Mouse (Mus musculus) gastrocnemius, adult 2 months (tissue): Measurements from ENCODE around the gene Lypd6b. TPM values are rescaled to one million over a fixed set of nuclear protein-coding genes. Genes with fewer than 3 reads are reported as not detected.
A peak's percentile ranks its signal among the peaks of the same experiment; 100 is the strongest.

Experiments used
- DNase-seq: peaks from one replicate; pipeline ENCODE4 v3.0.0; 2022
- H3K27ac ChIP-seq: fragments of 200-600 bp; 2 replicates; pipeline ENCODE4 v1.8.1; 2022; ENCODE audit warnings: mild to moderate bottlenecking
- H3K4me3 ChIP-seq: fragments of 200-600 bp; 2 replicates; pipeline ENCODE4 v1.8.1; 2022; ENCODE audit warnings: mild to moderate bottlenecking, moderate library complexity
- CTCF ChIP-seq: fragments of 200-600 bp; IDR thresholded peaks from 2 replicates; pipeline ENCODE4 v1.8.1; 2022; ENCODE audit warnings: antibody characterized with exemption, mild to moderate bottlenecking, moderate library complexity
- intact Hi-C: fragments of 180-260 bp; cut with DNase I; formaldehyde crosslinking; loops from one replicate; pipeline ENCODE4 v1.15.1; 2025
- long read RNA-seq, 2 experiments: library from polyadenylated mRNA; stranded (forward); transcript quantifications; one replicate each; pipeline ENCODE4 v2.0.0; 2021
- total RNA-seq, 2 experiments: library from RNA; stranded (reverse); gene quantifications; 2 replicates each; pipeline ENCODE4 v1.2.3; 2021

Gene Lypd6b
- total RNA-seq: not detected
- long read RNA-seq, experiment 1: 0 reads
- long read RNA-seq, experiment 2: 0 reads

DNA sequence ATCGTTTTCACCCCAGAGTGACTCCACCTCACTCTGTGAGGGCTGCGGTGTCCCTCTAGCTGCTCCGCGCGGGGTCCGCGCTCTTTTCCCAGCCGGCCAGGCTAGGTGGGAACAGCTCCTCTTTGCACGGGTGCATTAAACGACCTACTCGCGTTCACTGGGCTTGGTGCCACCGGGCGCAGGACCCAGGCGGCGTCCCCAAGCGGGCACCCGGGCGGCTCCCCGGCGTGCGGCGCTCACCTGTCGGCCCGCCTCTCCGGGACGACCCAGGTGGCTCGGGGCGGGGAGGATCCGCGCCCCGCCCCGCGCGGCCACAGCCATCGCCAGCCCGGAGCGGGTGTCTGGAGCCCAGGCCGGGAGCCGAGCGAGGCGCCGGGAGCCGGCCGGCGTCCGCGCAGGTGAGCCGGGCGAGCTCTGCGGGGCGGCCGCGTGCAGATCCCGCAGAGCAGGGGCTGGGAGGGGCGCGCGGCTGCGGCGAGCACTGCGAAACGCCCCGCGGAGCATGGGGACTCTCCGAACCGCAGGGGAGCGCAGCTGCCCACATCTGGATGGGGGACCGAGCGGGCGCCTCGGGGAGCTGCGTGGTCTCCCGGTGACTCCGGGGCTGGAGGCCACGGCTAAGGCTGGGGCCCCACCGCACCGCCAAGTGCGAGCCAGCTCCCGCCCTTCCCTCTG lies at the start of gene Lypd6b:
TSS of gene Lypd6b (plus strand) at position 313 of the 675 bp plus-strand sequence.
- Histone ChIP-seq H3K27ac (no peak within 1 kb of the TSS), H3K4me3 (peak within 1 kb of the TSS; percentile 69)
- peak; percentile 32 for DNase-seq
- intact Hi-C loops: no loop called here
- no peak for TF ChIP-seq CTCF

DNA sequence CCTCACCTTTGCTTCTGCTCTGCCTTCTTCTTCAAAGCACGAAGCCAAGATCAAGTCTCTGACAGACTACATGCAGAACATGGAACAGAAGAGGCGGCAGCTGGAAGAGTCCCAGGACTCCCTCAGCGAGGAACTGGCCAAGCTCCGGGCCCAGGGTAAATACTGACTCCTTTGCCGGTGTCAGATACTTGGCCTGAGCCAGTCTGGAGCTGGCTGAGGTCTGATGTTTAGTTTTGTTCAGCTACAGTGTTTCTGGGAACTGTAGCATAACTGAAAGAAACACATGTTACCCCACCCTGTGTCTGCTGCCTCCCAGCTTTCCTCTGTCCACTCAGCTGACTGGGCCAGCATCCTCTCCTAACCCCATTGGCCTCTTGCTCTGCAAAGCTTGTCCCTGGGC lies 48.4 kb upstream of the Lypd6b start:
- peak; percentile 35 for DNase-seq
- no peak for TF ChIP-seq CTCF
- Histone ChIP-seq H3K27ac (no peak overlapping the region), H3K4me3 (no peak overlapping the region)
- intact Hi-C loops: no loop called here

DNA sequence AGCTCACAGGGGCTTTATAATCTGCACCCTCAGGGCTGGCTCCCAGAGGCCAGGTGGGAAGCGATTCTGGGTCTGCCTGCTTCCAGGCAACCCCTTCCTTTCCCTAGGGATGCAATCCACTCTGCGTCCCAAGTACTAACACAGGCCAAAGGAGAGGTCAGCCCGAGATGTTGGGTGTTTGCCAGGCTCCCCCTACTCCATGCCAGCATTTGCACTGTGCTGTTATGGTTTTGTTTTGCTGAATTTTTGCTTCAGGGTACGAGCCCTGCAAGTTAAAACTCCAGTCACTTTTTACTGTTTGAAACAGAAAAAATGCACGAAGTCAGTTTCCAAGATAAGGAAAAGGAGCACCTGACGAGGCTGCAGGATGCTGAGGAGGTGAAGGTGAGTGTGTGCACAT lies 46.5 kb upstream of the Lypd6b start:
- TF ChIP-seq CTCF: no peak
- intact Hi-C loops: no loop called here
- no peak for DNase-seq
- no peak overlapping the region for H3K27ac ChIP-seq
- no peak overlapping the region for H3K4me3 ChIP-seq

DNA sequence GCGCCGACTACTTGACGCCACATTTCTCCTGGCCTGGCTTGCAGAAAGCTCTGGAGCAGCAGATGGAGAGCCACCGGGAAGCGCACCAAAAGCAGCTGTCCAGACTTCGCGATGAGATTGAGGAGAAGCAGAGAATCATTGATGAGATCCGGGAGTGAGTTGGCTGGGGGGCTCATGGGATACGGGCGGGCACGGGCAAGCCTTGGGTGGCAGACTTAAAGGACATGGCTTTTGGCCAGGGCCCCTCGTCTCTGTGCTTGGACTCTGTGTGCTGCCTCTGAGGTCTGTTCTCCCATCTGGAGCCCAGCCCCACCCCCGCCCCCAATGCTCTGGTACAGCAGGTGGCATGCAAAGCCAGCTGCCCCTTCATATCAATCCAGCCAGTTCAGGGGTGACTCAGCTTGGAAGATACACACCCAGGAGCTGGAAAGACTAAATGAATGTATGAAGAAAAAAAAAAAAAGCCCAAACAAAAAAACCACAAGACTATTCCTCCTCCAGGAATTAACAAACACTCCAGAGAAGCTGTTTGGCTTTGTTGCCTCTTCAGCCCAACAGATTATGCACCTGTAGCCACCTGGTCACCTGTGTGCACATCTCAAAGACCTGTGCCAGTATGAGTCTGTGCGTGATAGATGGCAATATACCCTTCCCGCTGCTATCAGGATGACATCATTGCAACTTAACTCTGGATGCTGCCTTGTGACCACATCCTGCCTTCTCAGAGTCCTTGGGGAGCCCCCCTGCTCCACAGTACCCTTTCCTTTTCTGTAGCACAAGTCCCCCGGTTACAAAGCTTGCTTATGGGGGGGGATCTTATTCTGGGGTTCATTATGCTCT lies 45.4 kb upstream of the Lypd6b start:
- Histone ChIP-seq H3K4me3 (no peak overlapping the region), H3K27ac (no peak overlapping the region)
- intact Hi-C loops: no loop called here
- TF ChIP-seq CTCF: no peak
- DNase-seq: no peak

GRCm38 (mm10) chr2:49742919-49743318 lies 44.6 kb upstream of the Lypd6b start:
- intact Hi-C loops: no loop called here
- H3K27ac ChIP-seq: no peak overlapping the region
- TF ChIP-seq CTCF: no peak
- no peak overlapping the region for H3K4me3 ChIP-seq
- DNase-seq: no peak

- peak overlapping the region; percentile 66 for H3K4me3 ChIP-seq
- intact Hi-C loops: no loop called here
- TF ChIP-seq CTCF: no peak
- DNase-seq: no peak
- H3K27ac ChIP-seq: peak overlapping the region; percentile 63
Observed at GRCm38 (mm10) chr2:49743775-49744174, 43.7 kb upstream of the Lypd6b start.

- DNase-seq: peak; percentile 51
- no peak for TF ChIP-seq CTCF
- Histone ChIP-seq H3K4me3 (peak overlapping the region; percentile 66), H3K27ac (peak overlapping the region; percentile 63)
- intact Hi-C loops: no loop called here
Observed at GRCm38 (mm10) chr2:49744251-49745093, 43.0 kb upstream of the Lypd6b start.

- TF ChIP-seq CTCF: no peak
- Histone ChIP-seq H3K4me3 (no peak overlapping the region), H3K27ac (peak overlapping the region; percentile 63; the same call in 1 of the 2 replicates)
- intact Hi-C loops: no loop called here
- DNase-seq: no peak
Observed at GRCm38 (mm10) chr2:49745094-49745781, 42.2 kb upstream of the Lypd6b start.

DNA sequence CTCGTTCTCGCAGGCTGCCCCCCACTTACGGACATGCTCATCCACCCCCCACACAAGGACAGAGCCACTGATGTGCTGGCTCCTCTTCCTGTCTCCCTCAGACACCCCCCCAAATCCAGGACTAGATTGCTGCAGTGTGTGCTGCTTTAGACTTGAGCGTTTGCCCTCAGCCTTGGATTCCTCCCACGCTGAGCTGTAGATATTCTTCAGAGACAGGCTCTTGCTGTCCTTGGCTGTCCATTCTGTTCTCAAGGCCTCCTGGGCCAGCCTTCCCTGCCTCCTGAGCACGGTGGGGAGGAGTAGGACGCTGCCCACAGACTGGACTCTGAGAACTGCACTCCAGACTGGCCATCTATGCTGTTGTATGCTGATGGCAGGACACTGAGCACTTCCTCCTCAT lies 40.5 kb upstream of the Lypd6b start:
- H3K27ac ChIP-seq: no peak overlapping the region
- intact Hi-C loops: no loop called here
- H3K4me3 ChIP-seq: no peak overlapping the region
- DNase-seq: no peak
- TF ChIP-seq CTCF: no peak

DNA sequence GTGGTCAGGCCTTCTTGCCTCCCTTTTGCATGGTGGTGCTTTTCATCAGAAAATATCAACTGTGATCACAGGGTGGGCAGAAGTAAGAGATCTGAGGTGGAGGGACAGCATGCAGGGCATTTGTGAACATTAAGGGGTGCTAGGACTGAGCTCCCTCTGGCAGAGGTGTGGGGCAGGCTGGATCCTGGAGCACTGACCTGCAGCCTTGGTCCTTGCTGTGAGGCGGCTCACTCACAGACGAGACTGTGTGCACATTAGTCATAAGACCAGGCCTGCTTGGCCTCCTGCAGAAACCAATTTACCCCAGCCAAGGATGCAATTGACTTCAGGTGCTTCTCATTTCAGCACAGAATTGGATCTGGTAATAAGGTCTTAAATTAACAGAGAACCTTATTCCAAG lies 39.8 kb upstream of the Lypd6b start:
- no peak overlapping the region for H3K27ac ChIP-seq
- no peak for TF ChIP-seq CTCF
- intact Hi-C loops: no loop called here
- no peak for DNase-seq
- no peak overlapping the region for H3K4me3 ChIP-seq

DNA sequence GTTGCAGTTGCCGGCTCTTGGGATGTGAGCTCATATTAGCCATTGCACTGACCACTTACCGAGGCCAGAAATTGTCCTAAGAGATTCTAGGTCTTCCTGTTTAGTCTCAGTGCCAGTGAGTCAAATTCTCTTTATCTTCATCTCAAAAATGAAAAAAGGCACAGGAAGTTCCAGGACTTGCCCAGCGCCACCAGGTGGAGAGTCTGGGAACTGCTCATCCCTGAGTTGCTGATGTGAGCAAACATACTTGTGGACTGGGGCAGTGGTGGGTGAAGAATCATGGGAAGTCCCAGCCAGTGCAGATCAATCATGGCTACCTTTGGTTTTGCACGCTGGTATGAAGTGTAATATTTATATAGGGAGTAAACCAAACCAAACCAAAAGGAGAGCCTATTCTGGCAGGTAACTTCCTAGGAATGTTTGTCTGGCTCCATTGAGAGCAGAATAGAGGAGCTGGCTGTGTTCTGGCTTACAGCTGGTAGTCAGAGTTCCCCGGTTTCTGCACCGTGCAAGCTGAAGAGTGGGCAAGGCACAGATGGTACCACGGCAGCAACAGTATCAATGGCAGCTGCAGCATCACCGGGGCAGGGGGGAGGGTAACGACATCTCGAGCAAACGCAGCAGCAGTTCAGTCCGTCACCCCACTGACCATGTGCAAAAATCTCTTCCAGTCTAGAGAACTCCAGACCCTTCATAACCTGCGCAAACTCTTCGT lies 38.7 kb upstream of the Lypd6b start:
- no peak overlapping the region for H3K4me3 ChIP-seq
- peak; percentile 59 for TF ChIP-seq CTCF
- H3K27ac ChIP-seq: no peak overlapping the region
- intact Hi-C loops: no loop called here
- DNase-seq: no peak
